ENCODE assay signal across 22 mouse cellular contexts in the genomic region with DNA sequence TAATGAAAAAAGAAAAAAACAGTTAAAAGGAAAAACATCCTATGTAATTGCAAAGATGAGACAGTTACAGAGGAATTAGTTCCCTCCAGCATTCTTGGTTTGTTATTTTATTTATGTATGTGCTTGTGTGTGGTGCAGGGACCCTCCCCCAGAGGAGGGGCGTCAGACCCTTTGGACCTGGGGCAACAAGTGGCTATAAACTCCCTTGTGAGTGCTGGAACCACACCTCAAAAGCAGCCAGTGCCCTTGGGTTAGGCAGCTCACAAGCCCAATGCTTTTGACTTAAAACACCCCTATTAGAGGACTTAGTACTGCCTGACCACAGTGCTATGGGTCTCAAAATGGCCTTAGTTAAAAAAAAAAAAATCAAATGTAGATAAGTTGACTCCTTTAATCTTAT. TPM values are rescaled to one million over a fixed set of nuclear protein-coding genes. Genes with fewer than 3 reads are reported as not detected.
DNase-seq lines count a peak whose midpoint lies in the region; ATAC-seq and TF ChIP-seq lines count a peak whose summit lies in the region.
"Had no signal": no experiment of that assay in that cellular context is flagged by ENCODE, and none has a peak within 500 bp of the region (broad histone marks: within the 10 kb centered on the region; RNA-seq: fewer than 3 reads in every experiment).

No protein-coding gene starts in this region.

- TF ChIP-seq POLR2A in embryonic fibroblast, embryonic 13.5 days (IDR thresholded peaks at IDR 0.05; ENCODE audit: low read depth, low read length): no peak

- H3K79me3 ChIP-seq in C2C12 (ENCODE audit: low read depth): peaks cover 19% of the 10 kb centered on the region

- peaks cover 57% of the 10 kb centered on the region for H3K79me2 ChIP-seq in C2C12 (ENCODE audit: control insufficient read depth, insufficient read depth)

- H3K4me3 ChIP-seq in forebrain, embryonic 13.5 days: no peak overlapping the region
- no peak overlapping the region for H3K4me3 ChIP-seq in forebrain, embryonic 15.5 days
- H3K4me3 ChIP-seq in layer of hippocampus, adult 2 months: peak overlapping the region; percentile 45
- peak overlapping the region; percentile 53 for H3K4me3 ChIP-seq in C2C12 (ENCODE audit: insufficient read depth, poor library complexity, severe bottlenecking)
- H3K4me3 ChIP-seq in embryonic fibroblast, embryonic 13.5 days (ENCODE audit: insufficient read depth, low read length): 0 out of 2 replicates have a peak overlapping the region, but pooled peaks have one; percentile 6

- H3K4me1 ChIP-seq in forebrain, embryonic 13.5 days: peaks cover 29% of the 10 kb centered on the region
- H3K4me1 ChIP-seq in forebrain, embryonic 15.5 days: peaks cover 23% of the 10 kb centered on the region
- peaks cover 3% of the 10 kb centered on the region for H3K4me1 ChIP-seq in embryonic fibroblast, embryonic 13.5 days (ENCODE audit: control insufficient read depth, insufficient read depth, low read length)
- H3K4me1 ChIP-seq: liver, embryonic 13.5 days had no signal

- DNase-seq in layer of hippocampus, adult 2 months (ENCODE audit: low spot score in 2 of 2): no peak
- no peak for DNase-seq in layer of hippocampus, adult 18-20 months (ENCODE audit: low spot score in 2 of 2)
- DNase-seq in testis, postnatal 14 days (ENCODE audit: low spot score): no peak
- DNase-seq: adrenal gland, adult 2 months; cerebellum, adult 2 months; gastrocnemius, postnatal 14 days; heart, postnatal 14 days; kidney, adult 11 months; kidney, postnatal 10 days; left cerebral cortex, postnatal 4 days; liver, embryonic 13.5 days; midbrain, embryonic 14.5 days; thymus, adult 18-20 months; thymus, postnatal 4 days had no signal

- no peak overlapping the region for H3ac ChIP-seq in C2C12 (ENCODE audit: control insufficient read depth, insufficient read length, low read depth)

- 0 out of 2 replicates have a peak overlapping the region, but pooled peaks have one; percentile 7 for H3K4me2 ChIP-seq in forebrain, embryonic 13.5 days
- H3K4me2 ChIP-seq in forebrain, embryonic 15.5 days (replicated peaks): no peak overlapping the region

- no peaks in the 10 kb centered on the region for H3K27me3 ChIP-seq in forebrain, embryonic 13.5 days
- H3K27me3 ChIP-seq in forebrain, embryonic 15.5 days: no peaks in the 10 kb centered on the region
- no peaks in the 10 kb centered on the region for H3K27me3 ChIP-seq in C2C12 (ENCODE audit: control insufficient read depth, insufficient read depth, insufficient read length)
- H3K27me3 ChIP-seq: CH12.LX had no signal

- no peak overlapping the region for H3K27ac ChIP-seq in forebrain, embryonic 13.5 days
- no peak overlapping the region for H3K27ac ChIP-seq in forebrain, embryonic 15.5 days (replicated peaks)
- peak overlapping the region; percentile 67 for H3K27ac ChIP-seq in layer of hippocampus, adult 2 months
- no peak overlapping the region for H3K27ac ChIP-seq in embryonic fibroblast, embryonic 13.5 days (ENCODE audit: insufficient read depth, low read length)
- H3K27ac ChIP-seq: liver, embryonic 13.5 days had no signal

- no peak for ATAC-seq in forebrain, embryonic 13.5 days
- no peak for ATAC-seq in forebrain, embryonic 15.5 days (replicated peaks)
- no peak for ATAC-seq in activated CD4-positive, CD25-positive, alpha-beta regulatory T cell, adult 4 months

- H3K9me3 ChIP-seq in forebrain, embryonic 13.5 days (replicated peaks): no peaks in the 10 kb centered on the region
- H3K9me3 ChIP-seq in forebrain, embryonic 15.5 days: no peaks in the 10 kb centered on the region
- H3K9me3 ChIP-seq: liver, embryonic 13.5 days; megakaryocyte, embryonic 14.5 days had no signal

- TF ChIP-seq CTCF in layer of hippocampus, adult 2 months (conservative IDR thresholded peaks at IDR 0.05): no peak
- TF ChIP-seq CTCF in C2C12 (IDR thresholded peaks at IDR 0.05; ENCODE audit: control insufficient read depth, insufficient read depth, insufficient read length): no peak
- no peak for TF ChIP-seq CTCF in embryonic fibroblast, embryonic 13.5 days (IDR thresholded peaks at IDR 0.05; ENCODE audit: borderline replicate concordance, insufficient read depth, low read length)

- no peak overlapping the region for H3K9ac ChIP-seq in forebrain, embryonic 13.5 days
- H3K9ac ChIP-seq in forebrain, embryonic 15.5 days (replicated peaks): no peak overlapping the region
- H3K9ac ChIP-seq: liver, embryonic 13.5 days had no signal

- no peaks in the 10 kb centered on the region for H3K36me3 ChIP-seq in forebrain, embryonic 13.5 days (ENCODE audit: poor library complexity, severe bottlenecking)
- no peaks in the 10 kb centered on the region for H3K36me3 ChIP-seq in forebrain, embryonic 15.5 days
- peaks cover 5% of the 10 kb centered on the region for H3K36me3 ChIP-seq in C2C12 (ENCODE audit: control insufficient read depth, insufficient read depth)
- H3K36me3 ChIP-seq: liver, embryonic 13.5 days had no signal

- 47% methylated on average over 1 of the region's 1 CpGs for WGBS in forebrain, embryonic 13.5 days
- 38% methylated on average over 1 of the region's 1 CpGs for WGBS in forebrain, embryonic 15.5 days

TF ChIP-seq in C2C12, 6 proteins besides CTCF, POLR2A, EP300 and RAD21:
- TF ChIP-seq CEBPB (IDR thresholded peaks at IDR 0.05; ENCODE audit: low read depth) (no peak), MAX (IDR thresholded peaks at IDR 0.05) (no peak), USF1 (IDR thresholded peaks at IDR 0.05; ENCODE audit: low read depth) (no peak), MYOD1 (IDR thresholded peaks at IDR 0.05; ENCODE audit: control insufficient read depth, insufficient read length, low read depth) (no peak), MYOG (IDR thresholded peaks at IDR 0.05; ENCODE audit: control insufficient read depth, extremely low read depth, insufficient read length) (no peak)

RNA-seq across cellular contexts. Expression of gene Rftn2, which starts 0.8 kb away (rescaled TPM):
- 10.7 and 11.1 TPM in 2 replicates for polyA plus RNA-seq in forebrain, embryonic 13.5 days (2015; fragmentation: Nextera tagmentation; extraction: Ambion mirVana)
- 12.7 and 13.4 TPM in 2 replicates for polyA plus RNA-seq in forebrain, embryonic 15.5 days (2015; fragmentation: Nextera tagmentation; extraction: Ambion mirVana)
- 10 to 100 TPM; 32.2 to 35.8 TPM for total RNA-seq in layer of hippocampus, adult 2 months (2021)
- total RNA-seq in layer of hippocampus, adult 18-20 months (2021): 10 to 100 TPM; 35.6 to 36.4 TPM
- 13.0 TPM for polyA plus RNA-seq in C2C12 (2012; fragmentation: generic; extraction: Trizol)
- polyA plus RNA-seq in embryonic fibroblast, embryonic 13.5 days (2011; ENCODE audit: insufficient read length, low read depth, missing spikeins): 10.4 and 14.3 TPM in 2 replicates
- 1 to 10 TPM; 2.8 to 3.5 TPM for polyA plus RNA-seq in activated CD4-positive, CD25-positive, alpha-beta regulatory T cell, adult 4 months (2017; shearing (Covaris generic))
- total RNA-seq: MEL had no signal

RNA-seq across cellular contexts. Expression of gene Mars2, which starts 9.6 kb away (rescaled TPM):
- 3.4 and 3.8 TPM in 2 replicates for polyA plus RNA-seq in forebrain, embryonic 13.5 days (2015; fragmentation: Nextera tagmentation; extraction: Ambion mirVana)
- 4.3 and 4.4 TPM in 2 replicates for polyA plus RNA-seq in forebrain, embryonic 15.5 days (2015; fragmentation: Nextera tagmentation; extraction: Ambion mirVana)
- total RNA-seq in layer of hippocampus, adult 2 months (2021): 1 to 10 TPM; 8.8 to 9.5 TPM
- total RNA-seq in layer of hippocampus, adult 18-20 months (2021): 1 to 10 TPM; 8.1 to 8.6 TPM
- polyA plus RNA-seq in C2C12 (2012; fragmentation: generic; extraction: Trizol): 1.8 TPM
- polyA plus RNA-seq in embryonic fibroblast, embryonic 13.5 days (2011; ENCODE audit: insufficient read length, low read depth, missing spikeins): 3.4 and 3.5 TPM in 2 replicates
- polyA plus RNA-seq in activated CD4-positive, CD25-positive, alpha-beta regulatory T cell, adult 4 months (2017; shearing (Covaris generic)): 1 to 10 TPM; 2.6 to 2.7 TPM

Comparison
In these comparisons a context has a peak if more than half of its experiments do, and no peak if none do; other contexts are left out.
1. H3K4me3 ChIP-seq: peak in layer of hippocampus, adult 2 months (single experiment), C2C12 (single experiment) and embryonic fibroblast, embryonic 13.5 days (single experiment); none in forebrain, embryonic 13.5 days (single experiment) and forebrain, embryonic 15.5 days (single experiment).